Mouse (Mus musculus): Measurements from ENCODE around the gene Keap1. TPM values are rescaled to one million over a fixed set of nuclear protein-coding genes. Genes with fewer than 3 reads are reported as not detected.
"Not testable (repeated sequence)": the region's sequence is repeated elsewhere in the genome, so short reads cannot be mapped to it uniquely, and the experiment has no call there.

Gene Keap1
- polyA plus RNA-seq, 1 experiment: 41.5 TPM

- no peak overlapping the region for H3K4me3 ChIP-seq (ENCODE audit: insufficient read depth, poor library complexity, severe bottlenecking)
- peaks cover 2% of the 10 kb centered on the region for H3K79me3 ChIP-seq (ENCODE audit: low read depth)
- TF ChIP-seq CEBPB (IDR thresholded peaks at IDR 0.05; ENCODE audit: low read depth) (no peak), MAX (IDR thresholded peaks at IDR 0.05) (no peak)
- H3ac ChIP-seq (ENCODE audit: control insufficient read depth, insufficient read length, low read depth): no peak overlapping the region
- peaks cover 14% of the 10 kb centered on the region for H3K79me2 ChIP-seq (ENCODE audit: control insufficient read depth, insufficient read depth)
- H3K27me3 ChIP-seq (ENCODE audit: control insufficient read depth, insufficient read depth, insufficient read length): no peaks in the 10 kb centered on the region
- peaks cover 24% of the 10 kb centered on the region for H3K36me3 ChIP-seq (ENCODE audit: control insufficient read depth, insufficient read depth)
These were observed 27.7 kb upstream of the Keap1 start for GRCm38 (mm10) chr9:21266889-21267288.

- no peaks in the 10 kb centered on the region for H3K27me3 ChIP-seq (ENCODE audit: control insufficient read depth, insufficient read depth, insufficient read length)
- H3K79me3 ChIP-seq (ENCODE audit: low read depth): peaks cover 2% of the 10 kb centered on the region
- H3K4me3 ChIP-seq (ENCODE audit: insufficient read depth, poor library complexity, severe bottlenecking): peak overlapping the region; percentile 65
- H3K79me2 ChIP-seq (ENCODE audit: control insufficient read depth, insufficient read depth): peaks cover 14% of the 10 kb centered on the region
- H3ac ChIP-seq (ENCODE audit: control insufficient read depth, insufficient read length, low read depth): peak overlapping the region; percentile 76
- no peak for TF ChIP-seq MYOD1 (IDR thresholded peaks at IDR 0.05; ENCODE audit: control insufficient read depth, insufficient read length, low read depth)
- H3K36me3 ChIP-seq (ENCODE audit: control insufficient read depth, insufficient read depth): peaks cover 20% of the 10 kb centered on the region
These were observed 26.4 kb upstream of the Keap1 start for GRCm38 (mm10) chr9:21265611-21266010.

- H3K79me2 ChIP-seq (ENCODE audit: control insufficient read depth, insufficient read depth): peaks cover 14% of the 10 kb centered on the region
- H3K36me3 ChIP-seq (ENCODE audit: control insufficient read depth, insufficient read depth): peaks cover 16% of the 10 kb centered on the region
- peak within 1 kb of the TSS; percentile 65 for H3K4me3 ChIP-seq (ENCODE audit: insufficient read depth, poor library complexity, severe bottlenecking)
- TF ChIP-seq USF1 (IDR thresholded peaks at IDR 0.05; ENCODE audit: low read depth) (no peak), MYOG (IDR thresholded peaks at IDR 0.05; ENCODE audit: control insufficient read depth, extremely low read depth, insufficient read length) (no peak), MAX (IDR thresholded peaks at IDR 0.05) (no peak), CEBPB (IDR thresholded peaks at IDR 0.05; ENCODE audit: low read depth) (no peak), CTCF (IDR thresholded peaks at IDR 0.05; ENCODE audit: control insufficient read depth, insufficient read depth, insufficient read length) (no peak), FOSL1 (IDR thresholded peaks at IDR 0.05; ENCODE audit: insufficient read depth, low read length, poor library complexity, severe bottlenecking) (no peak), MYOD1 (IDR thresholded peaks at IDR 0.05; ENCODE audit: control insufficient read depth, insufficient read length, low read depth) (no peak)
- no peaks in the 10 kb centered on the region for H3K27me3 ChIP-seq (ENCODE audit: control insufficient read depth, insufficient read depth, insufficient read length)
- H3K79me3 ChIP-seq (ENCODE audit: low read depth): peaks cover 2% of the 10 kb centered on the region
- peak within 1 kb of the TSS; percentile 76 for H3ac ChIP-seq (ENCODE audit: control insufficient read depth, insufficient read length, low read depth)
These were observed 25.9 kb upstream of the Keap1 start, which contains the start of gene Atg4d for GRCm38 (mm10) chr9:21265000-21265561. TSS of gene Atg4d (plus strand) at chr9:21265293.

- Histone ChIP-seq H3K4me3 (ENCODE audit: insufficient read depth, poor library complexity, severe bottlenecking) (no peak overlapping the region), H3ac (ENCODE audit: control insufficient read depth, insufficient read length, low read depth) (peak overlapping the region; percentile 51), H3K79me3 (ENCODE audit: low read depth) (peaks cover 2% of the 10 kb centered on the region), H3K36me3 (ENCODE audit: control insufficient read depth, insufficient read depth) (peaks cover 12% of the 10 kb centered on the region), H3K27me3 (ENCODE audit: control insufficient read depth, insufficient read depth, insufficient read length) (no peaks in the 10 kb centered on the region), H3K79me2 (ENCODE audit: control insufficient read depth, insufficient read depth) (peaks cover 14% of the 10 kb centered on the region)
- TF ChIP-seq CEBPB (IDR thresholded peaks at IDR 0.05; ENCODE audit: low read depth) (no peak), CTCF (IDR thresholded peaks at IDR 0.05; ENCODE audit: control insufficient read depth, insufficient read depth, insufficient read length) (no peak), FOSL1 (IDR thresholded peaks at IDR 0.05; ENCODE audit: insufficient read depth, low read length, poor library complexity, severe bottlenecking) (no peak), USF1 (IDR thresholded peaks at IDR 0.05; ENCODE audit: low read depth) (no peak), MYOG (IDR thresholded peaks at IDR 0.05; ENCODE audit: control insufficient read depth, extremely low read depth, insufficient read length) (no peak), MYOD1 (IDR thresholded peaks at IDR 0.05; ENCODE audit: control insufficient read depth, insufficient read length, low read depth) (no peak), MAX (IDR thresholded peaks at IDR 0.05) (no peak)
These were observed 25.3 kb upstream of the Keap1 start for GRCm38 (mm10) chr9:21264272-21264999.

- no peaks in the 10 kb centered on the region for H3K27me3 ChIP-seq (ENCODE audit: control insufficient read depth, insufficient read depth, insufficient read length)
- H3K79me3 ChIP-seq (ENCODE audit: low read depth): peaks cover 2% of the 10 kb centered on the region
- H3K79me2 ChIP-seq (ENCODE audit: control insufficient read depth, insufficient read depth): peaks cover 14% of the 10 kb centered on the region
- TF ChIP-seq MYOG (IDR thresholded peaks at IDR 0.05; ENCODE audit: control insufficient read depth, extremely low read depth, insufficient read length) (no peak), USF1 (IDR thresholded peaks at IDR 0.05; ENCODE audit: low read depth) (no peak)
- H3K4me3 ChIP-seq (ENCODE audit: insufficient read depth, poor library complexity, severe bottlenecking): no peak overlapping the region
- no peaks in the 10 kb centered on the region for H3K36me3 ChIP-seq (ENCODE audit: control insufficient read depth, insufficient read depth)
- no peak overlapping the region for H3ac ChIP-seq (ENCODE audit: control insufficient read depth, insufficient read length, low read depth)
These were observed 22.7 kb upstream of the Keap1 start for GRCm38 (mm10) chr9:21261831-21262230.

- Histone ChIP-seq H3K36me3 (ENCODE audit: control insufficient read depth, insufficient read depth) (no peaks in the 10 kb centered on the region), H3K79me2 (ENCODE audit: control insufficient read depth, insufficient read depth) (peaks cover 3% of the 10 kb centered on the region), H3K27me3 (ENCODE audit: control insufficient read depth, insufficient read depth, insufficient read length) (no peaks in the 10 kb centered on the region), H3K4me3 (ENCODE audit: insufficient read depth, poor library complexity, severe bottlenecking) (no peak overlapping the region), H3K79me3 (ENCODE audit: low read depth) (peaks cover under 1% of the 10 kb centered on the region), H3ac (ENCODE audit: control insufficient read depth, insufficient read length, low read depth) (no peak overlapping the region)
- no peak for TF ChIP-seq CEBPB (IDR thresholded peaks at IDR 0.05; ENCODE audit: low read depth)
- no peak for TF ChIP-seq FOSL1 (IDR thresholded peaks at IDR 0.05; ENCODE audit: insufficient read depth, low read length, poor library complexity, severe bottlenecking)
- TF ChIP-seq MAX (IDR thresholded peaks at IDR 0.05): no peak
- no peak for TF ChIP-seq USF1 (IDR thresholded peaks at IDR 0.05; ENCODE audit: low read depth)
- TF ChIP-seq CTCF (IDR thresholded peaks at IDR 0.05; ENCODE audit: control insufficient read depth, insufficient read depth, insufficient read length): no peak
- no peak for TF ChIP-seq MYOD1 (IDR thresholded peaks at IDR 0.05; ENCODE audit: control insufficient read depth, insufficient read length, low read depth)
- TF ChIP-seq MYOG (IDR thresholded peaks at IDR 0.05; ENCODE audit: control insufficient read depth, extremely low read depth, insufficient read length): no peak
These were observed 21.4 kb upstream of the Keap1 start for GRCm38 (mm10) chr9:21260491-21261040.

- not testable (repeated sequence) for H3K27me3 ChIP-seq (ENCODE audit: control insufficient read depth, insufficient read depth, insufficient read length); H3K36me3 ChIP-seq (ENCODE audit: control insufficient read depth, insufficient read depth); H3K79me2 ChIP-seq (ENCODE audit: control insufficient read depth, insufficient read depth); H3K4me3 ChIP-seq (ENCODE audit: insufficient read depth, poor library complexity, severe bottlenecking); H3ac ChIP-seq (ENCODE audit: control insufficient read depth, insufficient read length, low read depth); H3K79me3 ChIP-seq (ENCODE audit: low read depth)
These were observed 17.2 kb upstream of the Keap1 start for GRCm38 (mm10) chr9:21256349-21256748.

Data from C2C12 (cell line).